In genomic region chr16:72544950-72545349, GRCm38 (mm10) we compare ENCODE assay signal across 27 mouse cellular contexts.
"Had no signal": no experiment of that assay in that cellular context is flagged by ENCODE, and none has a peak within 500 bp of the region (broad histone marks: within the 10 kb centered on the region; RNA-seq: fewer than 3 reads in every experiment).

No protein-coding gene starts in this region.

- H3K27me3 ChIP-seq: heart, embryonic 12.5 days; hindbrain, embryonic 12.5 days; intestine, embryonic 15.5 days; kidney, embryonic 15.5 days; limb, embryonic 13.5 days; limb, embryonic 15.5 days; liver, embryonic 12.5 days had no signal

- DNase-seq: gastrocnemius, postnatal 10 days; gastrocnemius, postnatal 25 days; heart, adult 18-20 months; heart, postnatal 10 days; heart, postnatal 4 days; kidney, adult 11 months; kidney, adult 2 months; kidney, adult 9 months; kidney, postnatal 14 days; kidney, postnatal 36 days; layer of hippocampus, adult 9-11 months; layer of hippocampus, postnatal 36 days; left cerebral cortex, postnatal 4 days had no signal

- H3K27ac ChIP-seq: heart, embryonic 10.5 days; hindbrain, embryonic 10.5 days; hindbrain, embryonic 12.5 days; hindbrain, embryonic 14.5 days; intestine, embryonic 15.5 days; kidney, embryonic 15.5 days; kidney, postnatal 0 days; limb, embryonic 13.5 days; limb, embryonic 15.5 days; liver, embryonic 12.5 days; liver, embryonic 14.5 days had no signal

- H3K4me2 ChIP-seq: heart, embryonic 12.5 days; hindbrain, embryonic 12.5 days; hindbrain, embryonic 14.5 days; intestine, embryonic 15.5 days; kidney, embryonic 15.5 days; limb, embryonic 13.5 days; limb, embryonic 15.5 days; liver, embryonic 12.5 days had no signal

- H3K4me1 ChIP-seq: heart, embryonic 10.5 days; heart, embryonic 12.5 days; hindbrain, embryonic 12.5 days; intestine, embryonic 15.5 days; kidney, embryonic 15.5 days; limb, embryonic 13.5 days; limb, embryonic 15.5 days; liver, embryonic 12.5 days had no signal

- H3K9me3 ChIP-seq: heart, embryonic 10.5 days; heart, embryonic 12.5 days; hindbrain, embryonic 10.5 days; hindbrain, embryonic 12.5 days; intestine, embryonic 15.5 days; kidney, embryonic 15.5 days; limb, embryonic 13.5 days; limb, embryonic 15.5 days; liver, embryonic 12.5 days had no signal

- H3K4me3 ChIP-seq: heart, embryonic 10.5 days; heart, embryonic 12.5 days; hindbrain, embryonic 10.5 days; hindbrain, embryonic 12.5 days; intestine, embryonic 15.5 days; kidney, embryonic 15.5 days; limb, embryonic 13.5 days; limb, embryonic 15.5 days; liver, embryonic 12.5 days had no signal

- H3K9ac ChIP-seq: heart, embryonic 12.5 days; hindbrain, embryonic 12.5 days; hindbrain, embryonic 14.5 days; intestine, embryonic 15.5 days; kidney, embryonic 15.5 days; limb, embryonic 13.5 days; limb, embryonic 15.5 days; liver, embryonic 12.5 days; liver, embryonic 14.5 days had no signal

- ATAC-seq: hindbrain, embryonic 16.5 days; inflammation-experienced regulatory T-cells, adult 6 months; intestine, embryonic 15.5 days; liver, embryonic 12.5 days had no signal

- H3K36me3 ChIP-seq: heart, embryonic 10.5 days; heart, embryonic 12.5 days; hindbrain, embryonic 10.5 days; hindbrain, embryonic 12.5 days; intestine, embryonic 15.5 days; kidney, embryonic 15.5 days; limb, embryonic 13.5 days; limb, embryonic 15.5 days; liver, embryonic 12.5 days had no signal
